Mouse (Mus musculus): Measurements from ENCODE around the gene Cfb.

GRCm38 (mm10) chr17:34910982-34911381 is 48.7 kb upstream of the Cfb start:
- TF ChIP-seq EP300 (IDR thresholded peaks at IDR 0.05; ENCODE audit: low read depth in 1 of 2, low read length in 2 of 2) (no peak), CTCF (IDR thresholded peaks at IDR 0.05 in 2 of 3, conservative IDR thresholded peaks at IDR 0.05 in 1 of 3; ENCODE audit: control insufficient read depth in 1 of 3, insufficient read depth in 1 of 3, low read depth in 2 of 3, low read length in 3 of 3, poor library complexity in 1 of 3, severe bottlenecking in 1 of 3) (no peak), ZNF384 (IDR thresholded peaks at IDR 0.05; ENCODE audit: low read depth, low read length) (no peak), MXI1 (IDR thresholded peaks at IDR 0.05; ENCODE audit: low read depth, low read length) (no peak), USF1 (IDR thresholded peaks at IDR 0.05; ENCODE audit: low read depth, low read length) (no peak), MYC (IDR thresholded peaks at IDR 0.05; ENCODE audit: low read depth, low read length) (no peak), MAFK (IDR thresholded peaks at IDR 0.05; ENCODE audit: borderline replicate concordance, low read depth, low read length) (no peak), POLR2A (IDR thresholded peaks at IDR 0.05; ENCODE audit: control insufficient read depth in 1 of 2, insufficient read depth in 1 of 2, low read depth in 1 of 2, low read length in 2 of 2, poor library complexity in 1 of 2) (no peak), HCFC1 (IDR thresholded peaks at IDR 0.05; ENCODE audit: low read depth, low read length) (no peak), RAD21 (IDR thresholded peaks at IDR 0.05; ENCODE audit: low read depth, low read length) (no peak), NELFE (IDR thresholded peaks at IDR 0.05; ENCODE audit: low read depth, low read length) (no peak), RCOR1 (IDR thresholded peaks at IDR 0.05; ENCODE audit: low read depth, low read length) (no peak)

Measured in MEL (cell line).